Mouse (Mus musculus) hindbrain, embryonic 14.5 days (tissue): ENCODE data around the gene Eef2kmt. TPM values are rescaled to one million over a fixed set of nuclear protein-coding genes. Genes with fewer than 3 reads are reported as not detected.

Source experiments
- microRNA-seq: library from miRNA; unstranded; fragments of <30 nt; microRNA quantifications from one replicate; pipeline ENCODE4, GENCODE M21; 2016
- polyA plus RNA-seq: library from polyadenylated mRNA; unstranded; fragments of >200 nt; fragmentation: Nextera tagmentation; extraction: Ambion mirVana; gene quantifications from 2 replicates; pipeline ENCODE4 v1.2.1, GENCODE M21; 2014

Eef2kmt gene
- polyA plus RNA-seq, 1 experiment from 2014 or later: 10.7 TPM

Small RNAs within 50 kb of the gene (microRNA-seq; reads per million reads assigned to microRNA genes)
- not detected for gene Gm23689
- gene Gm26095: not detected
- not detected for gene Mir6364

Other genes starting within 250 kb of the Eef2kmt start
- 4.2 and 4.7 TPM in 2 replicates for gene Smim22, start 248.7 kb downstream of the Eef2kmt start, polyA plus RNA-seq
- 147 and 154 TPM in 2 replicates for gene Rogdi, start 242.4 kb downstream of the Eef2kmt start, polyA plus RNA-seq
- 120 and 144 TPM in 2 replicates for gene Glyr1, start 206.1 kb downstream of the Eef2kmt start, polyA plus RNA-seq
- gene Ubn1, start 205.9 kb downstream of the Eef2kmt start, polyA plus RNA-seq: 14.4 and 14.9 TPM in 2 replicates
- gene Ppl, start 123.6 kb downstream of the Eef2kmt start, polyA plus RNA-seq: 0.09 and 0.29 TPM in 2 replicates
- 0.35 and 0.48 TPM in 2 replicates for gene Sec14l5, start 108.9 kb downstream of the Eef2kmt start, polyA plus RNA-seq
- 11.9 TPM in 2 replicates for gene Nagpa, start 52.0 kb downstream of the Eef2kmt start, polyA plus RNA-seq
- 17.2 and 18.8 TPM in 2 replicates for gene AU021092, start 33.7 kb downstream of the Eef2kmt start, polyA plus RNA-seq
- 38.4 and 38.9 TPM in 2 replicates for gene Alg1, start 22.4 kb downstream of the Eef2kmt start, polyA plus RNA-seq